Mouse (Mus musculus): Measurements from ENCODE around the gene Rps3.

- TF ChIP-seq POLR2A (IDR thresholded peaks at IDR 0.05; ENCODE audit: borderline replicate concordance, control insufficient read depth, low read depth, low read length) = no peak
- TF ChIP-seq CTCF (IDR thresholded peaks at IDR 0.05; ENCODE audit: control insufficient read depth, insufficient read depth, low read length) = no peak
Measured at GRCm38 (mm10) chr7:99449063-99449462, 34.5 kb downstream of the Rps3 start.

Data from bone marrow, adult 2 months (tissue).